Mouse (Mus musculus): Measurements from ENCODE around the gene Hist1h2bc.
A peak's percentile ranks its signal among the peaks of the same experiment; 100 is the strongest.
"Not testable (repeated sequence)": the region's sequence is repeated elsewhere in the genome, so short reads cannot be mapped to it uniquely, and the experiment has no call there.

The Hist1h2bc gene

GRCm38 (mm10) chr13:23683755-23684281 is at the start of gene Hist1h2bc, which contains the start of gene Hist1h2ac:
Gene Hist1h2bc, plus strand, starts transcription at chr13:23684199.
Gene Hist1h2ac, minus strand, starts transcription at chr13:23683948.
- ATAC-seq (ENCODE audit: insufficient number of reproducible peaks, low FRiP score, low TSS enrichment): peak; percentile 100

GRCm38 (mm10) chr13:23659636-23660366 is 24.2 kb upstream of the Hist1h2bc start:
- ATAC-seq (ENCODE audit: insufficient number of reproducible peaks, low FRiP score, low TSS enrichment): no peak

GRCm38 (mm10) chr13:23662536-23662935 is 21.5 kb upstream of the Hist1h2bc start:
- ATAC-seq (ENCODE audit: insufficient number of reproducible peaks, low FRiP score, low TSS enrichment): no peak

GRCm38 (mm10) chr13:23681990-23682582 is 1.9 kb upstream of the Hist1h2bc start:
- no peak for ATAC-seq (ENCODE audit: insufficient number of reproducible peaks, low FRiP score, low TSS enrichment)

- ATAC-seq (ENCODE audit: insufficient number of reproducible peaks, low FRiP score, low TSS enrichment): no peak
Observed at GRCm38 (mm10) chr13:23682623-23682946, 1.4 kb upstream of the Hist1h2bc start.

GRCm38 (mm10) chr13:23682947-23683754 is 848 bp upstream of the Hist1h2bc start:
- ATAC-seq (ENCODE audit: insufficient number of reproducible peaks, low FRiP score, low TSS enrichment): not testable (repeated sequence)

- peak; percentile 26; the same call in 1 of the 2 replicates for ATAC-seq (ENCODE audit: insufficient number of reproducible peaks, low FRiP score, low TSS enrichment)
Observed at GRCm38 (mm10) chr13:23684295-23684945, 421 bp downstream of the Hist1h2bc start.

GRCm38 (mm10) chr13:23685121-23685861 is 1.3 kb downstream of the Hist1h2bc start:
- no peak for ATAC-seq (ENCODE audit: insufficient number of reproducible peaks, low FRiP score, low TSS enrichment)

GRCm38 (mm10) chr13:23685966-23686365 is 2.0 kb downstream of the Hist1h2bc start:
- no peak for ATAC-seq (ENCODE audit: insufficient number of reproducible peaks, low FRiP score, low TSS enrichment)

GRCm38 (mm10) chr13:23687181-23687580 is 3.2 kb downstream of the Hist1h2bc start:
- ATAC-seq (ENCODE audit: insufficient number of reproducible peaks, low FRiP score, low TSS enrichment): no peak

GRCm38 (mm10) chr13:23687907-23688306 is 3.9 kb downstream of the Hist1h2bc start:
- ATAC-seq (ENCODE audit: insufficient number of reproducible peaks, low FRiP score, low TSS enrichment): no peak

GRCm38 (mm10) chr13:23688956-23689355 is 5.0 kb downstream of the Hist1h2bc start:
- no peak for ATAC-seq (ENCODE audit: insufficient number of reproducible peaks, low FRiP score, low TSS enrichment)

GRCm38 (mm10) chr13:23689459-23689858 is 5.5 kb downstream of the Hist1h2bc start:
- ATAC-seq (ENCODE audit: insufficient number of reproducible peaks, low FRiP score, low TSS enrichment): no peak

- no peak for ATAC-seq (ENCODE audit: insufficient number of reproducible peaks, low FRiP score, low TSS enrichment)
Observed at GRCm38 (mm10) chr13:23693856-23694440, 9.9 kb downstream of the Hist1h2bc start.

GRCm38 (mm10) chr13:23694956-23695355 is 11.0 kb downstream of the Hist1h2bc start:
- ATAC-seq (ENCODE audit: insufficient number of reproducible peaks, low FRiP score, low TSS enrichment): no peak

- no peak for ATAC-seq (ENCODE audit: insufficient number of reproducible peaks, low FRiP score, low TSS enrichment)
Observed at GRCm38 (mm10) chr13:23695514-23695913, 11.5 kb downstream of the Hist1h2bc start, which contains the start of gene Hist1h1t. Gene Hist1h1t, plus strand, starts transcription at chr13:23695814.

GRCm38 (mm10) chr13:23696061-23696474 is 12.1 kb downstream of the Hist1h2bc start:
- ATAC-seq (ENCODE audit: insufficient number of reproducible peaks, low FRiP score, low TSS enrichment): no peak

GRCm38 (mm10) chr13:23697491-23698299 is 13.7 kb downstream of the Hist1h2bc start:
- ATAC-seq (ENCODE audit: insufficient number of reproducible peaks, low FRiP score, low TSS enrichment): no peak

All from cerebellum, adult (tissue).